8 mouse cellular contexts compared by ENCODE assay signal in genomic region chr9:105642460-105643371, GRCm38 (mm10). TPM values are rescaled to one million over a fixed set of nuclear protein-coding genes. Genes with fewer than 3 reads are reported as not detected.
DNase-seq lines count a peak whose midpoint lies in the region; ATAC-seq and TF ChIP-seq lines count a peak whose summit lies in the region.

Pik3r4 (plus strand) TSS chr9:105642978.

- H3K9me3 ChIP-seq in embryonic facial prominence, embryonic 13.5 days: no peaks in the 10 kb centered on the region
- no peaks in the 10 kb centered on the region for H3K9me3 ChIP-seq in limb, embryonic 12.5 days
- H3K9me3 ChIP-seq in midbrain, embryonic 15.5 days: no peaks in the 10 kb centered on the region

- no peak for TF ChIP-seq CTCF in kidney, adult 2 months (conservative IDR thresholded peaks at IDR 0.05; ENCODE audit: insufficient read depth, insufficient read length, low read depth, low read length)
- TF ChIP-seq CTCF in spleen, adult 2 months (IDR thresholded peaks at IDR 0.05; ENCODE audit: extremely low read depth, insufficient read depth, insufficient read length, insufficient replicate concordance): no peak

- peaks cover 12% of the 10 kb centered on the region for H3K4me1 ChIP-seq in embryonic facial prominence, embryonic 13.5 days
- H3K4me1 ChIP-seq in kidney, adult 2 months (ENCODE audit: control insufficient read depth, insufficient read depth, low read length): peaks cover 2% of the 10 kb centered on the region; the same call in 1 of the 2 replicates
- H3K4me1 ChIP-seq in limb, embryonic 12.5 days (replicated peaks): peaks cover 9% of the 10 kb centered on the region; the same call in 1 of the 2 replicates
- H3K4me1 ChIP-seq in midbrain, embryonic 15.5 days: peaks cover 19% of the 10 kb centered on the region
- no peaks in the 10 kb centered on the region for H3K4me1 ChIP-seq in spleen, adult 2 months (ENCODE audit: control insufficient read depth, insufficient read depth, insufficient read length)

- peak; percentile 45; the same call in 1 of the 2 replicates for ATAC-seq in embryonic facial prominence, embryonic 13.5 days (ENCODE audit: insufficient number of reproducible peaks, insufficient read depth, low FRiP score, low TSS enrichment, low read depth)
- peak; percentile 83 for ATAC-seq in limb, embryonic 12.5 days (ENCODE audit: insufficient number of reproducible peaks, insufficient read depth, low FRiP score, low TSS enrichment, low read depth)
- ATAC-seq in midbrain, embryonic 15.5 days (replicated peaks): peak; percentile 94

- peak within 1 kb of the TSS; percentile 90 for H3K9ac ChIP-seq in embryonic facial prominence, embryonic 13.5 days
- peak within 1 kb of the TSS; percentile 86 for H3K9ac ChIP-seq in limb, embryonic 12.5 days (replicated peaks)
- peak within 1 kb of the TSS; percentile 89 for H3K9ac ChIP-seq in midbrain, embryonic 15.5 days

- H3K36me3 ChIP-seq in embryonic facial prominence, embryonic 13.5 days: peaks cover 26% of the 10 kb centered on the region
- H3K36me3 ChIP-seq in kidney, adult 2 months (ENCODE audit: control insufficient read depth, insufficient read depth, low read length): no peaks in the 10 kb centered on the region
- peaks cover 30% of the 10 kb centered on the region for H3K36me3 ChIP-seq in limb, embryonic 12.5 days
- H3K36me3 ChIP-seq in midbrain, embryonic 15.5 days (replicated peaks): no peaks in the 10 kb centered on the region
- peaks cover 6% of the 10 kb centered on the region for H3K36me3 ChIP-seq in spleen, adult 2 months (ENCODE audit: control insufficient read depth, insufficient read depth, low read length)

- H3K27ac ChIP-seq in embryonic facial prominence, embryonic 13.5 days: peak within 1 kb of the TSS; percentile 76; the same call in 1 of the 2 replicates
- no peak within 1 kb of the TSS for H3K27ac ChIP-seq in kidney, adult 2 months (ENCODE audit: insufficient read depth, low read depth, low read length)
- peak within 1 kb of the TSS; percentile 70; the same call in 1 of the 2 replicates for H3K27ac ChIP-seq in limb, embryonic 12.5 days
- H3K27ac ChIP-seq in midbrain, embryonic 15.5 days: peak within 1 kb of the TSS; percentile 72
- H3K27ac ChIP-seq in spleen, adult 2 months (ENCODE audit: insufficient read depth, low read length): peak within 1 kb of the TSS; percentile 49

- DNase-seq in 3134 (ENCODE audit: extremely low read depth, insufficient read length, low spot score): peak; percentile 84
- DNase-seq in adrenal gland, postnatal 36 days: peak; percentile 89
- DNase-seq in heart, adult 18-20 months: peak; percentile 92 to 94
- DNase-seq in kidney, adult 2 months: peak; percentile 94
- peak; percentile 80 to 85 for DNase-seq in spleen, adult 2 months (ENCODE audit: low read depth in 1 of 2, low spot score in 2 of 2)

- WGBS in embryonic facial prominence, embryonic 13.5 days: 6% methylated on average over 37 of the region's 37 CpGs
- WGBS in kidney, adult 2 months: 6% methylated on average over 37 of the region's 37 CpGs
- 7% methylated on average over 37 of the region's 37 CpGs for WGBS in limb, embryonic 12.5 days
- 4% methylated on average over 34 of the region's 37 CpGs for WGBS in midbrain, embryonic 15.5 days
- 5% methylated on average over 37 of the region's 37 CpGs for WGBS in spleen, adult 2 months

- peak within 1 kb of the TSS; percentile 88 for H3K4me3 ChIP-seq in embryonic facial prominence, embryonic 13.5 days
- H3K4me3 ChIP-seq in kidney, adult 2 months (ENCODE audit: insufficient read depth, low read depth, low read length): peak within 1 kb of the TSS; percentile 97
- H3K4me3 ChIP-seq in limb, embryonic 12.5 days (replicated peaks): peak within 1 kb of the TSS; percentile 88
- H3K4me3 ChIP-seq in midbrain, embryonic 15.5 days: peak within 1 kb of the TSS; percentile 89
- H3K4me3 ChIP-seq in spleen, adult 2 months (ENCODE audit: extremely low read depth, insufficient read depth, insufficient read length): peak within 1 kb of the TSS; percentile 80

- no peaks in the 10 kb centered on the region for H3K27me3 ChIP-seq in embryonic facial prominence, embryonic 13.5 days
- H3K27me3 ChIP-seq in kidney, adult 2 months (replicated peaks; ENCODE audit: control insufficient read depth, insufficient read depth, low read length): no peaks in the 10 kb centered on the region
- H3K27me3 ChIP-seq in limb, embryonic 12.5 days: no peaks in the 10 kb centered on the region
- H3K27me3 ChIP-seq in midbrain, embryonic 15.5 days (replicated peaks): no peaks in the 10 kb centered on the region
- no peaks in the 10 kb centered on the region for H3K27me3 ChIP-seq in spleen, adult 2 months (ENCODE audit: control insufficient read depth, insufficient read depth, low read length)

- H3K4me2 ChIP-seq in embryonic facial prominence, embryonic 13.5 days: peak within 1 kb of the TSS; percentile 81
- peak within 1 kb of the TSS; percentile 77 for H3K4me2 ChIP-seq in limb, embryonic 12.5 days
- H3K4me2 ChIP-seq in midbrain, embryonic 15.5 days: peak within 1 kb of the TSS; percentile 75

- peak; percentile 67 for TF ChIP-seq POLR2A in kidney, adult 2 months (IDR thresholded peaks at IDR 0.05; ENCODE audit: low read depth, low read length)
- peak; percentile 52 for TF ChIP-seq POLR2A in spleen, adult 2 months (IDR thresholded peaks at IDR 0.05; ENCODE audit: low read depth, low read length)

RNA-seq across cellular contexts. Expression of gene Pik3r4, which starts in this region (rescaled TPM):
- total RNA-seq in adrenal gland, postnatal 36 days (2021): 10 to 100 TPM; 31.4 to 36.8 TPM
- polyA plus RNA-seq in embryonic facial prominence, embryonic 13.5 days (2015; fragmentation: Nextera tagmentation; extraction: Ambion mirVana): 26.9 TPM in 2 replicates
- total RNA-seq in heart, adult 18-20 months (2021): 10 to 100 TPM; 18.0 to 21.4 TPM
- 16.6 and 16.9 TPM in 2 replicates for polyA plus RNA-seq in kidney, adult 2 months (2012; rRNA removed)
- 28.8 and 31.8 TPM in 2 replicates for polyA plus RNA-seq in limb, embryonic 12.5 days (2016; fragmentation: Nextera tagmentation; extraction: Ambion mirVana)
- 18.5 and 18.8 TPM in 2 replicates for polyA plus RNA-seq in midbrain, embryonic 15.5 days (2015; fragmentation: Nextera tagmentation; extraction: Ambion mirVana)
- polyA plus RNA-seq in spleen, adult 2 months (2012; rRNA removed): 33.6 and 36.9 TPM in 2 replicates
